Mouse (Mus musculus) spleen, embryonic (tissue): Measurements from ENCODE around the gene Rmdn2.

Experiments
- CTCF ChIA-PET: fragments of 350-600 bp; sonication (Branson Sonifier 250); formaldehyde crosslinking; loops from one replicate; lab custom pipeline; 2022; lab: Charles Lee

Gene Rmdn2

GRCm38 (mm10) chr17:79615897-79616296 lies 4.2 kb downstream of the Rmdn2 start:
- CTCF ChIA-PET = interaction anchor here (0.6 kb wide), 1 partner anchor 303 kb away, joined by 3 read pairs; no protein-coding TSS in a partner anchor

- CTCF ChIA-PET = no interaction called here
Observed at GRCm38 (mm10) chr17:79616621-79617020, 5.0 kb downstream of the Rmdn2 start.

- CTCF ChIA-PET = no interaction called here
Observed at GRCm38 (mm10) chr17:79618455-79618854, 6.8 kb downstream of the Rmdn2 start.

GRCm38 (mm10) chr17:79618984-79619383 lies 7.3 kb downstream of the Rmdn2 start:
- CTCF ChIA-PET = no interaction called here

GRCm38 (mm10) chr17:79622050-79622449 lies 10.4 kb downstream of the Rmdn2 start:
- CTCF ChIA-PET = no interaction called here

GRCm38 (mm10) chr17:79622574-79622973 lies 10.9 kb downstream of the Rmdn2 start:
- CTCF ChIA-PET = no interaction called here

- CTCF ChIA-PET = no interaction called here
Observed at GRCm38 (mm10) chr17:79623841-79624240, 12.2 kb downstream of the Rmdn2 start.

- CTCF ChIA-PET = no interaction called here
Observed at GRCm38 (mm10) chr17:79626241-79626816, 14.7 kb downstream of the Rmdn2 start.

GRCm38 (mm10) chr17:79649893-79650292 lies 38.2 kb downstream of the Rmdn2 start:
- CTCF ChIA-PET = no interaction called here

GRCm38 (mm10) chr17:79650297-79650696 lies 38.6 kb downstream of the Rmdn2 start:
- CTCF ChIA-PET = no interaction called here

GRCm38 (mm10) chr17:79653171-79653570 lies 41.5 kb downstream of the Rmdn2 start:
- CTCF ChIA-PET = no interaction called here

- CTCF ChIA-PET = no interaction called here
Observed at GRCm38 (mm10) chr17:79654187-79654586, 42.5 kb downstream of the Rmdn2 start.

GRCm38 (mm10) chr17:79657785-79658184 lies 46.1 kb downstream of the Rmdn2 start:
- CTCF ChIA-PET = no interaction called here

- CTCF ChIA-PET = no interaction called here
Observed at GRCm38 (mm10) chr17:79658452-79658851, 46.8 kb downstream of the Rmdn2 start.

- CTCF ChIA-PET = no interaction called here
Observed at GRCm38 (mm10) chr17:79658863-79659262, 47.2 kb downstream of the Rmdn2 start.

- CTCF ChIA-PET = interaction anchor here (0.6 kb wide), 1 partner anchor 337 kb away, joined by 3 read pairs; no protein-coding TSS in a partner anchor
Observed at GRCm38 (mm10) chr17:79661387-79661786, 49.7 kb downstream of the Rmdn2 start.

GRCm38 (mm10) chr17:79661848-79662247 lies 50.2 kb downstream of the Rmdn2 start:
- CTCF ChIA-PET = no interaction called here

- CTCF ChIA-PET = interaction anchor here (0.6 to 0.8 kb wide), 2 partner anchors 445 to 750 kb away, joined by 3 read pairs; no protein-coding TSS in a partner anchor
Observed at GRCm38 (mm10) chr17:79663393-79664105, 51.9 kb downstream of the Rmdn2 start.

- CTCF ChIA-PET = interaction anchor here (0.6 kb wide), 1 partner anchor 750 kb away, joined by 3 read pairs; no protein-coding TSS in a partner anchor
Observed at GRCm38 (mm10) chr17:79664106-79664417, 52.4 kb downstream of the Rmdn2 start.

GRCm38 (mm10) chr17:79670837-79671236 lies 59.2 kb downstream of the Rmdn2 start:
- CTCF ChIA-PET = no interaction called here

GRCm38 (mm10) chr17:79695106-79695505 lies 83.4 kb downstream of the Rmdn2 start:
- CTCF ChIA-PET = no interaction called here

- CTCF ChIA-PET = no interaction called here
Observed at GRCm38 (mm10) chr17:79695541-79695940, 83.9 kb downstream of the Rmdn2 start.

- CTCF ChIA-PET = no interaction called here
Observed at GRCm38 (mm10) chr17:79699197-79699596, 87.5 kb downstream of the Rmdn2 start.
